Mouse (Mus musculus): Measurements from ENCODE around the gene Tm2d3.

The Tm2d3 gene

GRCm38 (mm10) chr7:65708506-65708905 lies 17.5 kb downstream of the Tm2d3 start:
- DNase-seq = no peak

GRCm38 (mm10) chr7:65710301-65710700 lies 19.3 kb downstream of the Tm2d3 start:
- DNase-seq = no peak

- no peak for DNase-seq
Measured at GRCm38 (mm10) chr7:65713782-65714181, 22.8 kb downstream of the Tm2d3 start.

- no peak for DNase-seq
Measured at GRCm38 (mm10) chr7:65714304-65714703, 23.3 kb downstream of the Tm2d3 start.

GRCm38 (mm10) chr7:65734024-65734423 lies 43.1 kb downstream of the Tm2d3 start:
- DNase-seq = no peak

GRCm38 (mm10) chr7:65735261-65735660 lies 44.3 kb downstream of the Tm2d3 start:
- no peak for DNase-seq

GRCm38 (mm10) chr7:65737286-65738040 lies 46.5 kb downstream of the Tm2d3 start:
- no peak for DNase-seq

GRCm38 (mm10) chr7:65742857-65743256 lies 51.9 kb downstream of the Tm2d3 start:
- no peak for DNase-seq

GRCm38 (mm10) chr7:65747990-65748955 lies 57.3 kb downstream of the Tm2d3 start:
- no peak for DNase-seq

Measured in cerebellum, adult 11 months (tissue).